Mouse (Mus musculus): ENCODE results near the gene Kank2. TPM values are rescaled to one million over a fixed set of nuclear protein-coding genes. Genes with fewer than 3 reads are reported as not detected.
A peak's percentile ranks its signal among the peaks of the same experiment; 100 is the strongest.

Gene Kank2
- total and polyA plus RNA-seq, 2 experiments from 2014 or later: 10.3 to 78.5 TPM

DNA sequence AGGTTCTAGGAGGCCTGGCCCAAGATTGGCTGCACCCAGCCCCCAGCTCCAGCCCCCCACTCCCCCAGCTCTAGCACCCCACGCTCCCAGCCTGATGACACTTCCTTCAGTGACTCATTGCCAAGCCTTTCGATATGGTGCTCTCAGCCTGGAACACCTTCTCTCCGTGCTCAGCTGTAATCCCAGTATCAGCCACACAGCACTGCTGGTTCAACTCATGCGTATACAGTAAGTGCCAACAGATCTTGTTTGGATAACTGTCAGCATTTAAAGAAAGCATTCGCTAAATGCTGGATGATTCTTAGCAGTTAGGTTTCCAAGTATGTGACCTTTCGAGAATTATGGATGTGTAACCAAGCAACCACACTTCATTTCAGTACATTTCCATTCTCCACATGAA, 44.5 kb upstream of the Kank2 start:
- Histone ChIP-seq H3K4me3 (ENCODE audit: low read depth, low read length) (no peak overlapping the region), H3K27ac (ENCODE audit: low read depth) (peak overlapping the region; percentile 83), H3K9ac (replicated peaks; ENCODE audit: low read depth, low read length) (no peak overlapping the region), H3K9me3 (replicated peaks; ENCODE audit: control insufficient read depth, low read length) (no peaks in the 10 kb centered on the region), H3K4me2 (ENCODE audit: low read depth, low read length) (no peak overlapping the region), H3K4me1 (ENCODE audit: control insufficient read depth, insufficient read depth) (0 out of 2 replicates have a peak, but pooled peaks cover 2% of the 10 kb centered on the region), H3K36me3 (replicated peaks; ENCODE audit: control insufficient read depth, insufficient read depth, low read length) (peaks cover 26% of the 10 kb centered on the region), H3K27me3 (ENCODE audit: control insufficient read depth, insufficient read depth, low read length) (no peaks in the 10 kb centered on the region)
- 45% methylated on average over 6 of the region's 6 CpGs for WGBS
- DNase-seq (ENCODE audit: low spot score) (no peak), ATAC-seq (ENCODE audit: insufficient read depth, low read depth) (no peak)
- TF ChIP-seq CTCF (IDR thresholded peaks at IDR 0.05; ENCODE audit: low read depth): peak; percentile 5; the same call in 1 of the 2 replicates
- no peak for TF ChIP-seq EP300 (IDR thresholded peaks at IDR 0.05; ENCODE audit: low read depth)

GRCm38 (mm10) chr9:21842391-21842790, 43.8 kb upstream of the Kank2 start:
- ATAC-seq (ENCODE audit: insufficient read depth, low read depth) (peak; percentile 35), DNase-seq (ENCODE audit: low spot score) (peak; percentile 57)
- Histone ChIP-seq H3K4me1 (ENCODE audit: control insufficient read depth, insufficient read depth) (0 out of 2 replicates have a peak, but pooled peaks cover 2% of the 10 kb centered on the region), H3K9me3 (replicated peaks; ENCODE audit: control insufficient read depth, low read length) (no peaks in the 10 kb centered on the region), H3K36me3 (replicated peaks; ENCODE audit: control insufficient read depth, insufficient read depth, low read length) (peaks cover 32% of the 10 kb centered on the region), H3K4me2 (ENCODE audit: low read depth, low read length) (no peak overlapping the region), H3K27me3 (ENCODE audit: control insufficient read depth, insufficient read depth, low read length) (no peaks in the 10 kb centered on the region), H3K27ac (ENCODE audit: low read depth) (peak overlapping the region; percentile 83), H3K4me3 (ENCODE audit: low read depth, low read length) (no peak overlapping the region), H3K9ac (replicated peaks; ENCODE audit: low read depth, low read length) (no peak overlapping the region)
- WGBS: 25% methylated on average over 5 of the region's 5 CpGs
- TF ChIP-seq CTCF (IDR thresholded peaks at IDR 0.05; ENCODE audit: low read depth) (no peak), EP300 (IDR thresholded peaks at IDR 0.05; ENCODE audit: low read depth) (no peak)

DNA sequence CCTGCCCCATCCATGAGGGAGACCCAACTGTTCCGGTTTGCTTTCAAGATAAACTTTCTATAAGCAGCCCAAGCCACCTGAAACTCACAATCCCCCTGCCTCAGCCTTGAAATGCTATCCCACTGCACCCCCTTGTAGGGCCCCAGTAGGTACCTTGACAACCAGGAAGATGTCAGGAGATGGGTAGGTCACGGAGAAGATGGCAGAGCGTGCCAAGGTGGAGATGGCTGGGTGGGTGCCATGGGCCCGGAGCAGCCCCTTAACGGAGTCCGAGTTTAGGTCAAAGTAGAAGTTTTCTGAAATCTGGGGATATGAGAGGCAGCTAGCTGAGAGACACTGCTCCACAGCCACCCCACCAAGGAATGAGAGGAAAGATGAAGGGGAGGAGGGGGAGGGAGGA, 42.8 kb upstream of the Kank2 start:
- Histone ChIP-seq H3K4me3 (ENCODE audit: low read depth, low read length) (no peak overlapping the region), H3K4me1 (ENCODE audit: control insufficient read depth, insufficient read depth) (0 out of 2 replicates have a peak, but pooled peaks cover 2% of the 10 kb centered on the region), H3K9ac (replicated peaks; ENCODE audit: low read depth, low read length) (no peak overlapping the region), H3K27ac (ENCODE audit: low read depth) (no peak overlapping the region), H3K4me2 (ENCODE audit: low read depth, low read length) (no peak overlapping the region), H3K27me3 (ENCODE audit: control insufficient read depth, insufficient read depth, low read length) (no peaks in the 10 kb centered on the region), H3K36me3 (replicated peaks; ENCODE audit: control insufficient read depth, insufficient read depth, low read length) (peaks cover 39% of the 10 kb centered on the region), H3K9me3 (replicated peaks; ENCODE audit: control insufficient read depth, low read length) (no peaks in the 10 kb centered on the region)
- ATAC-seq (ENCODE audit: insufficient read depth, low read depth): no peak
- no peak for TF ChIP-seq CTCF (IDR thresholded peaks at IDR 0.05; ENCODE audit: low read depth)
- no peak for TF ChIP-seq EP300 (IDR thresholded peaks at IDR 0.05; ENCODE audit: low read depth)
- WGBS: 91% methylated on average over 6 of the region's 6 CpGs
- no peak for DNase-seq (ENCODE audit: low spot score)

DNA sequence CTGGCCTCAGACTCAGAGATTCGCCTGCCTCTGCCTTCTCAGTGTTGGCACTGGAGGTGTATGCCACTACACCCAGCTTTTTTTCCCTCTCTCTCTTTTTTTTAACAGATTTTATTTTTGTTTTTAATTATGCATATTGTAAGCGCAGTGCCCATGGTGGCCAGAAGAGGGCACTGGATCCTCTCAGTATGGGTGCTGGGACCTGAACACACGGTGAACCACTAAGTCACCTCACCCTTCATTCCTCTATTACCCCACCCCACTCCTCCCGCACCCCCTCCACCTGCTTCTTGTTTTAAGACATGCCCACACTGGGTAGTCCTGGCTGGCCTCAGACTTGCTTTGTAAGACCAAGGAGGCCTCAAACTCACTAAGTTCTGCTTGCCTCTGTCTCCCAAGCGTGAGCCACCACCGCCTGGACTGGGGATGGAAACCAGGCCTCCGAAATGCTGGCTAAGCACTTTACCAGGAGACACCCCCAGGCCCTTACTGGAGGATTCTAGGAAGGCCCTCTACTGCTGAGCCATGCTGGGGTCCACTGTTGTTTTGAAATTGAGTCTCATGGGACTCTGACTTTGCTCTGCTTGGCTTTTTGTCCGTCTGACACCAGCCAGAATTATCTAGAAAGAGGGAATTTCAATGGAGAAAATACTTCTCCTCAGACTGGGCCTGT, 41.7 kb upstream of the Kank2 start:
- Histone ChIP-seq H3K27ac (ENCODE audit: low read depth) (no peak overlapping the region), H3K9me3 (replicated peaks; ENCODE audit: control insufficient read depth, low read length) (no peaks in the 10 kb centered on the region), H3K4me3 (ENCODE audit: low read depth, low read length) (no peak overlapping the region), H3K4me2 (ENCODE audit: low read depth, low read length) (no peak overlapping the region), H3K9ac (replicated peaks; ENCODE audit: low read depth, low read length) (no peak overlapping the region), H3K36me3 (replicated peaks; ENCODE audit: control insufficient read depth, insufficient read depth, low read length) (peaks cover 44% of the 10 kb centered on the region), H3K27me3 (ENCODE audit: control insufficient read depth, insufficient read depth, low read length) (no peaks in the 10 kb centered on the region), H3K4me1 (ENCODE audit: control insufficient read depth, insufficient read depth) (no peaks in the 10 kb centered on the region)
- 56% methylated on average over 8 of the region's 8 CpGs for WGBS
- TF ChIP-seq EP300 (IDR thresholded peaks at IDR 0.05; ENCODE audit: low read depth): no peak
- peak; percentile 69 for TF ChIP-seq CTCF (IDR thresholded peaks at IDR 0.05; ENCODE audit: low read depth)
- ATAC-seq (ENCODE audit: insufficient read depth, low read depth) (no peak), DNase-seq (ENCODE audit: low spot score) (peak; percentile 50)

- Histone ChIP-seq H3K36me3 (replicated peaks; ENCODE audit: control insufficient read depth, insufficient read depth, low read length) (peaks cover 36% of the 10 kb centered on the region), H3K4me2 (ENCODE audit: low read depth, low read length) (no peak overlapping the region), H3K4me3 (ENCODE audit: low read depth, low read length) (no peak overlapping the region), H3K4me1 (ENCODE audit: control insufficient read depth, insufficient read depth) (no peaks in the 10 kb centered on the region), H3K27me3 (ENCODE audit: control insufficient read depth, insufficient read depth, low read length) (no peaks in the 10 kb centered on the region), H3K27ac (ENCODE audit: low read depth) (no peak overlapping the region), H3K9me3 (replicated peaks; ENCODE audit: control insufficient read depth, low read length) (no peaks in the 10 kb centered on the region), H3K9ac (replicated peaks; ENCODE audit: low read depth, low read length) (no peak overlapping the region)
- ATAC-seq (ENCODE audit: insufficient read depth, low read depth) (no peak), DNase-seq (ENCODE audit: low spot score) (no peak)
- TF ChIP-seq CTCF (IDR thresholded peaks at IDR 0.05; ENCODE audit: low read depth) (no peak), EP300 (IDR thresholded peaks at IDR 0.05; ENCODE audit: low read depth) (no peak)
- 84% methylated on average over 2 of the region's 2 CpGs for WGBS
Observed at GRCm38 (mm10) chr9:21837690-21838089, 39.1 kb upstream of the Kank2 start.
